Mouse (Mus musculus) neural tube, embryonic 14.5 days (tissue): Measurements from ENCODE around the gene Gm28047. TPM values are rescaled to one million over a fixed set of nuclear protein-coding genes. Genes with fewer than 3 reads are reported as not detected.

Experiments used
- ATAC-seq: fragments of 200-750 bp; cut with Nextera tagmentation; 2 replicates; pipeline ENCODE4 v1.8.0; 2017; ENCODE audit warnings: low read depth, mild to moderate bottlenecking, moderate TSS enrichment, moderate library complexity
- H3K27ac ChIP-seq: fragments of 300-500 bp; sonication (generic); 2 replicates; pipeline ENCODE4 v1.5.1; 2014; ENCODE audit warnings: low read depth, mild to moderate bottlenecking, control low read depth, low read length, moderate library complexity, mixed read lengths
- H3K27me3 ChIP-seq: fragments of 300-500 bp; sonication (generic); 2 replicates; pipeline ENCODE4 v1.6.1; 2014; ENCODE audit warnings: low read length; ENCODE audit not compliant: control insufficient read depth, insufficient read depth
- H3K36me3 ChIP-seq: fragments of 300-500 bp; sonication (generic); 2 replicates; pipeline ENCODE4 v1.6.1; 2014; ENCODE audit warnings: low read length, mixed read lengths; ENCODE audit not compliant: control insufficient read depth, insufficient read depth
- H3K4me1 ChIP-seq: fragments of 300-500 bp; sonication (generic); 2 replicates; pipeline ENCODE4 v1.6.1; 2014; ENCODE audit warnings: low read length; ENCODE audit not compliant: control insufficient read depth, insufficient read depth
- H3K4me2 ChIP-seq: fragments of 300-500 bp; sonication (generic); 2 replicates; pipeline ENCODE4 v1.6.1; 2014; ENCODE audit warnings: mild to moderate bottlenecking, low read depth, low read length, control low read depth
- H3K4me3 ChIP-seq: fragments of 300-500 bp; sonication (generic); 2 replicates; pipeline ENCODE4 v1.5.1; 2014; ENCODE audit warnings: low read depth, low read length, control low read depth, mixed read lengths
- H3K9ac ChIP-seq: fragments of 300-500 bp; sonication (generic); replicated peaks from 2 replicates; pipeline ENCODE4 v1.6.1; 2014; ENCODE audit warnings: low read depth, mild to moderate bottlenecking, control low read depth, low read length, mixed read lengths
- H3K9me3 ChIP-seq: fragments of 300-500 bp; sonication (generic); 2 replicates; pipeline ENCODE4 v1.6.1; 2016; ENCODE audit warnings: low read length; ENCODE audit not compliant: control insufficient read depth
- WGBS: fragments of 180-500 bp; shearing (Covaris S2); extraction: QIAGEN DNeasy Blood & Tissue Kit; methylation state at CpG from one replicate; pipeline ENCODE4 v1.1.7; 2014; 5-methylcytosine and 5-hydroxymethylcytosine counted together
- polyA plus RNA-seq: library from polyadenylated mRNA; unstranded; fragments of >200 nt; fragmentation: Nextera tagmentation; extraction: Ambion mirVana; gene quantifications from 2 replicates; pipeline ENCODE4 v1.2.1, GENCODE M21; 2014

Gene Gm28047
- polyA plus RNA-seq, result not detected in 2 replicates

DNA sequence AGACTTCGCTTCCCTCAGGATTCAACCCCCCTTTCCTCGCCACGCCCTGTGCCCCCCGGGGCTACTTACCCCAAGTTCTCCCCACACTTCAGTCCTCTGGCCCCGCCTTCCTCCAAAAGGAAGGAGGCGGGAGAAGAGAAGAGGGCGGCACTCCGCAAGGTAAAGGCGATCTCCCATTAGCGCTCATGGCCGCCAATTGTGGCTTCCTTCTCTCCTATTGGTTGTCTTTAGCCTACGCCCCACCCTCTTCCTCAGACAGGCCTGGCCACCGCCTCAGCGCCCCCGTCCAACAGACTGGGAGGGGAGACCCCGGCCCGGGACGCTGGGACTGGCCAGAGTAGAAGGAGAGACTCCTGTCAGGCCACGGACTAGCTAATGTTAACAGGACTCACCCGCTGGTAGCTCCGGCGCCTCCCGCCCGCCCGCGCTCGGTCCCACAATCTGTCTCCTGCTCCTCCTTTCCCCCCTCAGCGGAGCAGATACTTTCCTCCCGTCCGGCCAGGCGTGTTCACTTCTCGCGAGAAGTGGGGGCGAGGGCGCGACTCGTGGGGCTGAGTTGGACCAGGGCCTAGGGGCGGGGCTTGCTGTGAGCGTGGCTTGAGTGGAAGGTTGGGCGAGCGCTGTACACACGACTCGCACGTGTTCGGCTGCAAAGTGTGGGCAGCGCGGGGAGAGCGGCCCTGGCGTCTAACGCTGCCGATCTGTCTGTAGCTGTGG, at the start of gene Gm28047, which contains the start of gene Atf7:
Gm28047 (minus strand) TSS at position 98 of the 717 bp plus-strand sequence.
Atf7 (minus strand) TSS at position 495 of the 717 bp plus-strand sequence.
- under 1% methylated on average over 46 of the region's 51 CpGs for WGBS
- peak; percentile 99 for ATAC-seq
- Histone ChIP-seq H3K9ac (peak within 1 kb of the TSS; percentile 73), H3K27ac (peak within 1 kb of the TSS; percentile 96), H3K4me3 (peak within 1 kb of the TSS; percentile 68), H3K4me1 (peaks cover 14% of the 10 kb centered on the region), H3K27me3 (no peaks in the 10 kb centered on the region), H3K9me3 (no peaks in the 10 kb centered on the region), H3K36me3 (no peaks in the 10 kb centered on the region), H3K4me2 (peak within 1 kb of the TSS; percentile 88)

DNA sequence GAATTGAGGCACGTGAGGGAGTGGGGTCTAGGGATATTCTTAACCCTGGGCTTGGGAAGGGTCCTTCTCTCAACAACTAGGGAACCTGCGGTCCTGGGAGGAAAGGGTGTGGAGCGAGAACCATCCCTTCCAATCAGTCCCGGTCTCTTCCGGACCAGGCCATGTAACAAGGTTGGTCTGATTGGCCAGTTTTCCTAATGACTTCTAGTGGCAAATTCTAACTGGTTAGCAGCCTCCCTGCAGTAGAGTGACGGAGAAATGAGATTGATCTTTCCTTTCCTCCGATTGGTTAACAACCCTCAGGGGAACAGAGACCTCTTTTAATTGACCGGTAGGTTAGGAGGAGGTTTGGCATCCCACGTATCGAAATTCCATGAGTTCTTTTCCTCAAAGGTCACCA, 48.7 kb upstream of the Gm28047 start:
- Histone ChIP-seq H3K4me3 (peak overlapping the region; percentile 7; the same call in 1 of the 2 replicates), H3K9me3 (no peaks in the 10 kb centered on the region), H3K9ac (no peak overlapping the region), H3K4me1 (peaks cover 21% of the 10 kb centered on the region), H3K4me2 (peak overlapping the region; percentile 71), H3K27me3 (no peaks in the 10 kb centered on the region), H3K36me3 (no peaks in the 10 kb centered on the region), H3K27ac (peak overlapping the region; percentile 62)
- WGBS, result 2% methylated on average over 10 of the region's 10 CpGs
- ATAC-seq, result peak; percentile 25; the same call in 1 of the 2 replicates

DNA sequence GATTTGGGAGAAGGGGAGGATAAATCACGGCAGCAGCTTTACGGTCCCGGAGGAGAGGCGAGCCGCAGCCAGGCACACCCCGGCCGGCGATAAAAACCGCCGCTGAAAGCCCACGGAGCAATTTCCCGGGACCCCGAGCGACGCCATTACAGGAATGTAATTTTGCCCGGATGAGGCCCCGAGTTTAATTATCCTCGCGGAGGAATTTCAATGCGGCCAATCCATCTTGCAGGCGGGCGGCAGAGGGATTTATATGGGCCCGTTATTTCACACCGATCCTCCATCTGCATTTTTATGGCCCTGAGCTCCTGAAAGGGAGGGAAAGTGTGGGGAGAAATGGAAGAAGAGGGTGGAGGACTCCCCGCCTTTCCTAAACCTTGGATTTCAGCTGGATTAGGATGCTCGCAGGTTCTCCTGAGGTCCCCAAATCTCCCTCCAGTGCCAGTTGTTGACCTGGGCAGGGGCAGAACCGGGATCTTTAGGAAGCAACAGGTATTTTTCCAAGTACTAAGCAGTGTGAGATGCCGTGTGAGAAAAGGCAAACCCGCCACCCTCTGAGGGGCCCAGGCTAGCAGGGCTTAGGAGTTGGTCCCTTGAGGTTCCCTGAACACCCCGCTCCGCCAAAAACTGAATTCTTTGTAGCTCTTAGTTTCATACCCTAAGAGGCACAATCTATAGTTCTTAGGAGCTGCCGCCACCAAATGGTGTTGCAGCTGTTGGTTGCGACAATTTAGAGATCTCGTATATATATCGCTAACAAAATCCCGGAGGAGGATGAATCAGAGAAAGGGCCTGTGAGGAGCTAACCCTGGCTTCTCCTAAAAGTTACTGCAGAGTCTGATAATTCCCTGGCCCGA, 47.6 kb upstream of the Gm28047 start, which contains the start of gene Atp5g2:
Atp5g2 (minus strand) TSS at position 138 of the 857 bp plus-strand sequence.
- Histone ChIP-seq H3K9me3 (no peaks in the 10 kb centered on the region), H3K4me3 (peak within 1 kb of the TSS; percentile 39), H3K27me3 (no peaks in the 10 kb centered on the region), H3K36me3 (0 out of 2 replicates have a peak, but pooled peaks cover under 1% of the 10 kb centered on the region), H3K27ac (peak within 1 kb of the TSS; percentile 97), H3K9ac (peak within 1 kb of the TSS; percentile 74), H3K4me1 (peaks cover 21% of the 10 kb centered on the region), H3K4me2 (peak within 1 kb of the TSS; percentile 71)
- ATAC-seq, result peak; percentile 47
- under 1% methylated on average over 37 of the region's 37 CpGs for WGBS

DNA sequence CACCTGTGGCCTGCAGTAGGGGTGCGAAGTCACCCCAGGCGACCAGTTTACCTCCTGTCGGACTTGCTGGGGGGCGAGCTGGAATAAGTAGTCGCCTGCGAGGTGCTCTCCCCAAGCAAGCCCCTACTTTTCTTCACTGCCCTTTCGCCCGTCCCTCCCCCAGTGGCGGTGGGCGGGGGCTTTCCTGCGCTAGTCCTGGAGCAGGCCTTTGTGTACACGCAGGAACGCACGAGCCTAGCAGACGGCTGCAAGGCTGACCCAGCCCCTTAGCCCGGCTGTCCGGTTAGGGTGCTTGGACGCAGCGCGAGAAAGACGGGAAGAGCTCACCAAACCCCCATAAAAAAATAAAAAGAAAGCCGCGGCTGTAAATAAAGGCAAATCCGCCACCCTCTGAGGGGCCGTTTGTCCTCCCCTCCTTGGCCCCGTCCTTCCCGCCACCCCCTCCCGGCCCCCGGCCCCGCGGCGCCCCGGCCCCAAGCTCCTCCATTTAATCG, 46.9 kb upstream of the Gm28047 start:
- Histone ChIP-seq H3K4me3 (peak overlapping the region; percentile 39), H3K9me3 (no peaks in the 10 kb centered on the region), H3K4me1 (peaks cover 21% of the 10 kb centered on the region), H3K36me3 (0 out of 2 replicates have a peak, but pooled peaks cover 7% of the 10 kb centered on the region), H3K27me3 (no peaks in the 10 kb centered on the region), H3K4me2 (peak overlapping the region; percentile 71), H3K9ac (peak overlapping the region; percentile 74), H3K27ac (peak overlapping the region; percentile 97)
- peak; percentile 66 for ATAC-seq
- under 1% methylated on average over 31 of the region's 34 CpGs for WGBS

DNA sequence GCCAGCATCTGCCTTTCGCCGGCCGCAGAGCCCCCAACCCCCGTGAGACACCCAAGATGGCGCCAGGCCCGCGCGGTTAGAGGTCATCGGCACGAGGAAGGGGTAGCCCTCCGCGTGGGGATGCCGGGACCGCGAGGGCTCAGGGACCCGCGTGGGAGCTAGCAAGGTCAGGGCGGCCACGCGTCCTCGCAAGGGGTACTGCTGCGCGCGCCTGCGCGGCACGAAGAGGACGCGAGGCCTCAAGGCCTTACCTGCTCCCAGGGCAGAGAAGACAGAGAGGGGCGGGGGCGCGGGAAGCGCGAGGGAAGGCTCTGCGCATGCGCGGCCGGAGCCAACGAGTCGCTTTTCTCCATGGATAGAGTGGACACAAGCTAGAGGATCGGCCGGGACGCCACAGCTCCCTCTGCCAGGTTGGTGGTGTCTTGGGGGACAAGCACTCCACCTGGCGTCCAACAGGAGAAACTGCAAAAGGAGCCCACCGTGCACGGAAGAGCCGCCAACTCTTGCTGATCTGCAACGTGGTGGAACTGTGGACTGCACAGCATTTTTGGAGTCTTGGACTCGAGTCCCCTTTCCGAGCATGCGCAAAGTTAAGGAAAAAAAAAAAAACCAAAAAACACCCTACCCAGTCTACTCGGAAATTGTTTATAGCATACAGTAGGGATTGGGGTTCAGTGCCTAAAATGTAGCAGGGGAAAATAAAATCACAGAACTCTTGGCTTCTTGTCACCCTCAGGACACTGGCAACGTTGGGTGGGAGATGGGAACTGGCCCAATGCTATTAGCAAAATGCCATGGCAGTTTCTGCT, 46.1 kb upstream of the Gm28047 start:
- 0 out of 2 replicates have a peak, but pooled peaks cover 10% of the 10 kb centered on the region for H3K36me3 ChIP-seq
- H3K4me2 ChIP-seq, result peak overlapping the region; percentile 71
- peaks cover 21% of the 10 kb centered on the region for H3K4me1 ChIP-seq
- H3K9ac ChIP-seq, result peak overlapping the region; percentile 91
- no peaks in the 10 kb centered on the region for H3K27me3 ChIP-seq
- under 1% methylated on average over 50 of the region's 53 CpGs for WGBS
- ATAC-seq, result peak; percentile 89
- H3K9me3 ChIP-seq, result no peaks in the 10 kb centered on the region
- H3K27ac ChIP-seq, result peak overlapping the region; percentile 97
- peak overlapping the region; percentile 69 for H3K4me3 ChIP-seq

DNA sequence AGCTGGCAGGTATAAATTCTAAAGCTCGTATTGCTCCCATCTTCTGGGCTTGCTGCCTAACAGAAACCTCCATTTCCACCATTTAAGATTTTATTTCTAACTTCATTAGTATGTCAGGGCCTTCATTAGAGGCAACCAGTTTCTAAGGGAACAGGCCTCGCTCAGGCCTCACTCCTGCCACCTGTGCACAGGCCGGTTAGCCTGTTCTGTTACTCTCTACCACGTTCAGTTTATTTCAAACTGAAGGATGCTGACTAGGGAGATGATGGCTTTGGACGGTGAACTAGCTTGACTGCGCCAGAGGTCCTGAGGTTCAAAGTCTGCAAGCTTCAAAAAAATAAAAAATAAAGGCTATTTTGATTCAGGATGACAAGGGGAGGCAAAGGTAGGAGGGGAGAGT, 45.4 kb upstream of the Gm28047 start:
- no peak for ATAC-seq
- H3K27ac ChIP-seq, result peak overlapping the region; percentile 91
- peaks cover 21% of the 10 kb centered on the region for H3K4me1 ChIP-seq
- peak overlapping the region; percentile 69 for H3K4me3 ChIP-seq
- no peaks in the 10 kb centered on the region for H3K27me3 ChIP-seq
- peak overlapping the region; percentile 91 for H3K9ac ChIP-seq
- 8% methylated on average over 6 of the region's 6 CpGs for WGBS
- H3K9me3 ChIP-seq, result no peaks in the 10 kb centered on the region
- H3K4me2 ChIP-seq, result peak overlapping the region; percentile 64
- H3K36me3 ChIP-seq, result peaks cover 12% of the 10 kb centered on the region; the same call in 1 of the 2 replicates

DNA sequence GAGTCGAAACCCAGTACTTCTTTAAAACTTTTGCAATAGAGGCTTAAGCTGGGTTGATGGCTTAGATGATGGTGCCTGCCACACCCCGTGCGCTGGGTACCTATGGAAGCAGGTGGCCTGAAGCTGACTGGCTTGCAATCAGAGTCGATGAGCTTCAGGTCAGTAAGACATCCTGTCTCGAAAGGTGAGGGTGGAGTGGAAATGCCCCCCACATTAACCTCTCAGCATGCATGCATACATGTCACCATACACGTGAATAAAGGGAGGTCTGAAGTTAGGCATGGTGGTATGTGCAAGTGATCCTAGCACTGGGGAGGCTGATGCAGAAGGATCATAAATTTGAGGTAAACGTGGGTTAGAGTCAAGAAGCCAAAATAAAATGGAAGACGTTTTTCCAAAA, 44.7 kb upstream of the Gm28047 start:
- ATAC-seq, result no peak
- H3K4me3 ChIP-seq, result no peak overlapping the region
- no peak overlapping the region for H3K27ac ChIP-seq
- H3K4me2 ChIP-seq, result peak overlapping the region; percentile 64
- 83% methylated on average over 8 of the region's 8 CpGs for WGBS
- H3K9me3 ChIP-seq, result no peaks in the 10 kb centered on the region
- H3K9ac ChIP-seq, result no peak overlapping the region
- H3K36me3 ChIP-seq, result peaks cover 17% of the 10 kb centered on the region
- no peaks in the 10 kb centered on the region for H3K27me3 ChIP-seq
- H3K4me1 ChIP-seq, result peaks cover 21% of the 10 kb centered on the region

DNA sequence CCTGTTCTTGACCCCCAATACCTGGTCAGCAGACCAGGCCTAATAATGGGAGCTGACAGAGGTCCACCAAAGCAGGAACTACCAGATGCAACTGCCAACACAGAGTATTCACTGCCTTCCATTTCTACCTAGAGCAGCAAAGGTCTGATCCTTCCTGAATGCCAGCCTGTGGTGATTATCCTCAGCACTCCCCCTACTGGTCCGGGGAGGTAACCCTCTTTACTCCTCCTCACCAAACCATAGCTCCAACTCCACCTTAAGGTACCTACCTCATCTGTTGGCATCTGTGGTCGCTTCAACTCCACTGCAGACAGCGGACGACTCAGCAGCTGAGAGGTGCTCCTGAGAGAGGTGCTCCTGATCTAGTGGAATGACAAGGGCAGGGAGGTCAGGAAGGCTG, 40.6 kb upstream of the Gm28047 start:
- Histone ChIP-seq H3K27me3 (no peaks in the 10 kb centered on the region), H3K9ac (no peak overlapping the region), H3K4me1 (peaks cover 4% of the 10 kb centered on the region; the same call in 1 of the 2 replicates), H3K4me3 (no peak overlapping the region), H3K4me2 (no peak overlapping the region), H3K36me3 (peaks cover 40% of the 10 kb centered on the region), H3K9me3 (no peaks in the 10 kb centered on the region), H3K27ac (no peak overlapping the region)
- WGBS, result 58% methylated on average over 4 of the region's 4 CpGs
- no peak for ATAC-seq
